Mouse (Mus musculus) neural tube, embryonic 11.5 days (tissue): ENCODE data around the gene Arid2. TPM values are rescaled to one million over a fixed set of nuclear protein-coding genes. Genes with fewer than 3 reads are reported as not detected.

Source experiments
- ATAC-seq: fragments of 200-750 bp; cut with Nextera tagmentation; 2 replicates; pipeline ENCODE4 v1.8.0; 2017; ENCODE audit warnings: moderate number of reproducible peaks, mild to moderate bottlenecking, moderate TSS enrichment, moderate library complexity; ENCODE audit not compliant: insufficient read depth, low FRiP score, low TSS enrichment
- DNase-seq: peaks from one replicate; pipeline ENCODE4 v3.0.0-alpha.2; 2015; ENCODE audit warnings: low spot score
- H3K27ac ChIP-seq: fragments of 300-500 bp; sonication (generic); 2 replicates; pipeline ENCODE4 v1.5.1; 2014; ENCODE audit warnings: low read depth, mild to moderate bottlenecking, low read length
- H3K27me3 ChIP-seq: fragments of 300-500 bp; sonication (generic); 2 replicates; pipeline ENCODE4 v1.6.1; 2014; ENCODE audit warnings: mild to moderate bottlenecking, low read length, mixed read lengths; ENCODE audit not compliant: control insufficient read depth, insufficient read depth
- H3K36me3 ChIP-seq: fragments of 300-500 bp; sonication (generic); 2 replicates; pipeline ENCODE4 v1.6.1; 2014; ENCODE audit warnings: mild to moderate bottlenecking, low read length, moderate library complexity, mixed read lengths; ENCODE audit not compliant: control insufficient read depth, insufficient read depth
- H3K4me1 ChIP-seq: fragments of 300-500 bp; sonication (generic); 2 replicates; pipeline ENCODE4 v1.6.1; 2014; ENCODE audit warnings: low read length, mixed read lengths; ENCODE audit not compliant: control insufficient read depth, insufficient read depth
- H3K4me2 ChIP-seq: fragments of 300-500 bp; sonication (generic); 2 replicates; pipeline ENCODE4 v1.6.1; 2014; ENCODE audit warnings: low read depth, mild to moderate bottlenecking, moderate library complexity
- H3K4me3 ChIP-seq: fragments of 300-500 bp; sonication (generic); 2 replicates; pipeline ENCODE4 v1.5.1; 2014; ENCODE audit warnings: low read depth, low read length
- H3K9ac ChIP-seq: fragments of 300-500 bp; sonication (generic); 2 replicates; pipeline ENCODE4 v1.6.1; 2014; ENCODE audit warnings: mild to moderate bottlenecking, low read length
- H3K9me3 ChIP-seq: fragments of 300-500 bp; sonication (generic); 2 replicates; pipeline ENCODE4 v1.6.1; 2016; ENCODE audit warnings: low read length; ENCODE audit not compliant: control insufficient read depth
- WGBS: fragments of 180-500 bp; shearing (Covaris S2); extraction: QIAGEN DNeasy Blood & Tissue Kit; methylation state at CpG from one replicate; pipeline ENCODE4 v1.1.7; 2014; 5-methylcytosine and 5-hydroxymethylcytosine counted together
- polyA plus RNA-seq: library from polyadenylated mRNA; unstranded; fragments of >200 nt; fragmentation: Nextera tagmentation; extraction: Ambion mirVana; gene quantifications from 2 replicates; pipeline ENCODE4 v1.2.1, GENCODE M21; 2014

Arid2 gene
- polyA plus RNA-seq, 1 experiment from 2014 or later = 40.1 TPM

DNA sequence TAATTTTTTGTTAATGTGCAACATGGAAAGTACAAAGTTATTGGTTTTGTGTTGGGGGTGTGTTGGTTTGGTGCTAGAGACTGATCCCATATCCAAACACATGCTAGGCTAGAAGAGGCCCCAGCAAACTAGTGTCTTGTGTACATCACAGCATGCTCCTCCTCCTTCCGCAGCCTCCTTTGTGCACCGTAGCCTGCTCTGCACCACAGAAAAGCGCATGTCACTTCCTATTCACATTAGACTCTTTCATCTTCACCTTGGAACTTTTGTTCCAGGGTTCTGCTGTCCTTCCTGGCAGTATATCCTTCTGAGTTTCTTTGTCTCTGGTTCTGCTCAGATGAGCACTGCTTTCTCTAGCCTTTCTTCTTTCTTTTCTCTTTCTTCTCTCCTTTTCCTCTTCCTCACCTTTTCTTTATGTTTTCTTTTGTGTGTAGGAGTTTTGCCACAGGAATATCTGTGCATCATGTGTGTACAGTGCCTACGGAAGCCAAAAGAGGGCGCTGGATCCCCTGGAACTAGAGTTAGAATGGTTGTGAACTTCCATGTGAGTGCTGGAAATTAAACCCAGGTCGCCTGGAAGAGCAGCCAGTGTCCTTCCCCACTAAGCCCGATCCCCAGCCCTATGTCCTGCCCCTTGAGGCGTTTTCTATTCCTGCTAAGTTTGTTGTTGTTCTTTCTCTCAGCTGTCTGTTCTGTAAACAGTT, 109.5 kb downstream of the Arid2 start:
- H3K9ac ChIP-seq = no peak overlapping the region
- peaks cover 13% of the 10 kb centered on the region for H3K36me3 ChIP-seq
- WGBS = 82% methylated on average over 8 of the region's 8 CpGs
- DNase-seq (no peak), ATAC-seq (no peak)
- H3K9me3 ChIP-seq = no peaks in the 10 kb centered on the region
- no peaks in the 10 kb centered on the region for H3K4me1 ChIP-seq
- no peak overlapping the region for H3K27ac ChIP-seq
- H3K4me3 ChIP-seq = no peak overlapping the region
- H3K27me3 ChIP-seq = no peaks in the 10 kb centered on the region
- H3K4me2 ChIP-seq = no peak overlapping the region

- H3K4me3 ChIP-seq = no peak overlapping the region
- no peaks in the 10 kb centered on the region for H3K4me1 ChIP-seq
- DNase-seq (no peak), ATAC-seq (no peak)
- WGBS = 94% methylated on average over 10 of the region's 10 CpGs
- H3K4me2 ChIP-seq = no peak overlapping the region
- H3K9ac ChIP-seq = no peak overlapping the region
- H3K27me3 ChIP-seq = no peaks in the 10 kb centered on the region
- H3K36me3 ChIP-seq = peaks cover 10% of the 10 kb centered on the region
- no peaks in the 10 kb centered on the region for H3K9me3 ChIP-seq
- H3K27ac ChIP-seq = no peak overlapping the region
Observed at GRCm38 (mm10) chr15:96398333-96398732, 111.0 kb downstream of the Arid2 start.

GRCm38 (mm10) chr15:96405548-96405947, 118.2 kb downstream of the Arid2 start:
- no peaks in the 10 kb centered on the region for H3K9me3 ChIP-seq
- H3K9ac ChIP-seq = no peak overlapping the region
- H3K36me3 ChIP-seq = no peaks in the 10 kb centered on the region
- WGBS = 86% methylated on average over 5 of the region's 5 CpGs
- no peak for DNase-seq
- no peaks in the 10 kb centered on the region for H3K27me3 ChIP-seq
- no peaks in the 10 kb centered on the region for H3K4me1 ChIP-seq
- H3K4me3 ChIP-seq = no peak overlapping the region
- H3K27ac ChIP-seq = no peak overlapping the region
- no peak for ATAC-seq
- H3K4me2 ChIP-seq = no peak overlapping the region

DNA sequence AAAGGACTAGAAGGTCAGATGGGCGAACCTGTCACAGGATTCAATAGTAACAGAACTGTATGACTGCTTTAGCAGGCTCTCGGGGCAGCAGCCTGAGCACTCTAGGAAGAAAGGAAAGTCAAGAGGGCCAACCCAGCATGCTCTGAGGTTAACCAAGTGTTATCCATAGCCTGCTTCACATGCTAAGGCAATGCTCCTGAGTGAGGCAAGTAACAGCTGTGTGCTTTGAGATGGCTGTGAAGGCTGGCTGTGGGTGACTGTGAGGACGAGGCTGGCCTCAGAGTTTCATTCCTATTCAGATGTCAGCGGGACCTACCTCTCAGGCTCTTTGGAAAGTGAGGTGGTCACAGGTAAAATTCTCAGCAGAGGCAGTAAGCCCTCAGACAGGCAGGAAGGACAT, 118.9 kb downstream of the Arid2 start:
- ATAC-seq (no peak), DNase-seq (no peak)
- H3K27me3 ChIP-seq = no peaks in the 10 kb centered on the region
- H3K36me3 ChIP-seq = no peaks in the 10 kb centered on the region
- no peak overlapping the region for H3K27ac ChIP-seq
- H3K9me3 ChIP-seq = no peaks in the 10 kb centered on the region
- 85% methylated on average over 4 of the region's 4 CpGs for WGBS
- H3K4me2 ChIP-seq = no peak overlapping the region
- H3K4me1 ChIP-seq = no peaks in the 10 kb centered on the region
- no peak overlapping the region for H3K4me3 ChIP-seq
- no peak overlapping the region for H3K9ac ChIP-seq

DNA sequence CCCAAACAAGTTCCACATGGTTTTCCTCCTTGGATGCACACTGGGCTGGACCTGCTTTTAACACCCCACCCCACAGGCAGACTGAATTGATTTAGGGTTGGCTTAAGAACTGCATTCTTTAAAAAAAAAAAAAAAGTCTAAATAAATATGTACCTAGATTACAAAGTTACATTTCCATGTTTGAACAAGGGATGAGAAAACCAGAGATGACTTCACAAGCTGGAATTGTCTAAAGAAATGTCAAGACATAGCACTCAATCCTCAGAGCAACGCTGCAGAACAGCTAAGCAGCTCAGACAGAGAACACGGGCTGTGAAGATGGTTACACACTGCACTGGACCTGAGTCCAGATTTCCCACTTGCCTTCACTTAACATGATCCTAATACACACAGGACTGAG, 119.8 kb downstream of the Arid2 start:
- no peak overlapping the region for H3K4me2 ChIP-seq
- WGBS = 94% methylated on average over 2 of the region's 2 CpGs
- H3K27ac ChIP-seq = no peak overlapping the region
- no peaks in the 10 kb centered on the region for H3K4me1 ChIP-seq
- H3K27me3 ChIP-seq = no peaks in the 10 kb centered on the region
- H3K4me3 ChIP-seq = no peak overlapping the region
- no peak overlapping the region for H3K9ac ChIP-seq
- H3K9me3 ChIP-seq = no peaks in the 10 kb centered on the region
- H3K36me3 ChIP-seq = no peaks in the 10 kb centered on the region; the same call in 1 of the 2 replicates
- no peak for DNase-seq
- no peak for ATAC-seq

DNA sequence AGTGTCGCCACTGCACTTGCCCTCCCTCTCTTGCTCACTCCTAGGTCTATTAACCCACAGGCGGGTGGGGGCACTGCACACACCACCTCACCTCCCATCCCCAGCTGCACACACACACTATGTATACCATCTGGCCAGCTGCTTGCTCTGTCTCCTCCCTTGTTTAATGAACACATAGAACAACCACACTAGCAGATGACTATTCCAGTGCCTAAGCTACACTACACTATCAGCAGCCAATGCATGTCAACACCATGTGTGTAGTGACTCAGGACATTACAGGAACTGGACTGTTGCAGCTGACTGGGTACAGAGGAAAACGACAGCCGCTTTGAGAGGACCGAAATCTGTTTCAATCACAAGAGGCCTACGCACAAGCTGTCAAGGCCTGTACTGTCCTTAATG, 121.4 kb downstream of the Arid2 start:
- H3K4me1 ChIP-seq = no peaks in the 10 kb centered on the region
- no peaks in the 10 kb centered on the region for H3K27me3 ChIP-seq
- no peaks in the 10 kb centered on the region for H3K9me3 ChIP-seq
- DNase-seq (no peak), ATAC-seq (no peak)
- 90% methylated on average over 6 of the region's 6 CpGs for WGBS
- H3K9ac ChIP-seq = no peak overlapping the region
- no peak overlapping the region for H3K4me2 ChIP-seq
- no peak overlapping the region for H3K4me3 ChIP-seq
- H3K27ac ChIP-seq = no peak overlapping the region
- H3K36me3 ChIP-seq = no peaks in the 10 kb centered on the region; the same call in 1 of the 2 replicates

DNA sequence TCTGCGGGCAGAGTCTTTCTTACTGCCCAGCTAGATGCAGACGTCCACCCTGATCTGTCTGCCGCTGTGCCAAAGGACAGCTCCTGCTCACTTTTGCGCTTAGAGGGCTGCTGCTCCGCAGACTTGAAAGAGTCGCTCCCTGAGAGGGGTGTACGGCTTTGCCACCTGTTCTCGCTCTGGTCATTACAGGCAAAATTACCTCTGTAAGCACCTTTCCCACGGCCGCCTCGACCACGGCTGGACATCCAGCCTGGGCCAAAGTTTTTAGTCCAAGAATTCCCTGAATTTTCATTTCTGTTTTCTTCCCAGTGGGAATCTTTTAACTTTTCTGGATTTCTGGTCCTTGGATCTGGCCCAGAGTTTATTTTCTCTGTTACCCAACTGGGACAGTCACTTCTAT, 130.8 kb downstream of the Arid2 start:
- Histone ChIP-seq H3K27me3 (no peaks in the 10 kb centered on the region), H3K27ac (no peak overlapping the region), H3K4me3 (no peak overlapping the region), H3K4me1 (no peaks in the 10 kb centered on the region), H3K4me2 (no peak overlapping the region), H3K9me3 (no peaks in the 10 kb centered on the region), H3K9ac (no peak overlapping the region), H3K36me3 (peaks cover 13% of the 10 kb centered on the region)
- DNase-seq (no peak), ATAC-seq (no peak)
- WGBS = 93% methylated on average over 12 of the region's 12 CpGs

- no peaks in the 10 kb centered on the region for H3K9me3 ChIP-seq
- WGBS = 96% methylated on average over 8 of the region's 8 CpGs
- ATAC-seq (no peak), DNase-seq (no peak)
- no peaks in the 10 kb centered on the region for H3K27me3 ChIP-seq
- no peak overlapping the region for H3K9ac ChIP-seq
- no peaks in the 10 kb centered on the region for H3K4me1 ChIP-seq
- no peak overlapping the region for H3K27ac ChIP-seq
- peaks cover 13% of the 10 kb centered on the region for H3K36me3 ChIP-seq
- H3K4me3 ChIP-seq = no peak overlapping the region
- no peak overlapping the region for H3K4me2 ChIP-seq
Observed at GRCm38 (mm10) chr15:96419920-96420319, 132.6 kb downstream of the Arid2 start.

- Histone ChIP-seq H3K27me3 (no peaks in the 10 kb centered on the region), H3K9me3 (no peaks in the 10 kb centered on the region), H3K4me3 (no peak overlapping the region), H3K36me3 (peaks cover 10% of the 10 kb centered on the region; the same call in 1 of the 2 replicates), H3K27ac (no peak overlapping the region), H3K4me1 (no peaks in the 10 kb centered on the region), H3K4me2 (no peak overlapping the region), H3K9ac (no peak overlapping the region)
- no peak for ATAC-seq
- WGBS = 94% methylated on average over 1 of the region's 1 CpGs
- no peak for DNase-seq
Observed at GRCm38 (mm10) chr15:96434202-96434601, 146.9 kb downstream of the Arid2 start.
